Mouse (Mus musculus) kidney, adult 10 weeks (tissue): ENCODE measurements around the gene Dtx2. TPM values are rescaled to one million over a fixed set of nuclear protein-coding genes. Genes with fewer than 3 reads are reported as not detected.

Source experiments
- polyA plus RNA-seq: library from polyadenylated mRNA; stranded (reverse); fragments of 350-450 nt; fragmentation: Illumina TruSeq; extraction: RNeasy Lipid Tissue Mini Kit (QIAGEN cat#74804); gene quantifications from one replicate; pipeline ENCODE4 v1.2.3, GENCODE M21; 2014; ENCODE audit warnings: low read depth, low replicate concordance

Gene Dtx2
- polyA plus RNA-seq = 0.16 TPM

DNA sequence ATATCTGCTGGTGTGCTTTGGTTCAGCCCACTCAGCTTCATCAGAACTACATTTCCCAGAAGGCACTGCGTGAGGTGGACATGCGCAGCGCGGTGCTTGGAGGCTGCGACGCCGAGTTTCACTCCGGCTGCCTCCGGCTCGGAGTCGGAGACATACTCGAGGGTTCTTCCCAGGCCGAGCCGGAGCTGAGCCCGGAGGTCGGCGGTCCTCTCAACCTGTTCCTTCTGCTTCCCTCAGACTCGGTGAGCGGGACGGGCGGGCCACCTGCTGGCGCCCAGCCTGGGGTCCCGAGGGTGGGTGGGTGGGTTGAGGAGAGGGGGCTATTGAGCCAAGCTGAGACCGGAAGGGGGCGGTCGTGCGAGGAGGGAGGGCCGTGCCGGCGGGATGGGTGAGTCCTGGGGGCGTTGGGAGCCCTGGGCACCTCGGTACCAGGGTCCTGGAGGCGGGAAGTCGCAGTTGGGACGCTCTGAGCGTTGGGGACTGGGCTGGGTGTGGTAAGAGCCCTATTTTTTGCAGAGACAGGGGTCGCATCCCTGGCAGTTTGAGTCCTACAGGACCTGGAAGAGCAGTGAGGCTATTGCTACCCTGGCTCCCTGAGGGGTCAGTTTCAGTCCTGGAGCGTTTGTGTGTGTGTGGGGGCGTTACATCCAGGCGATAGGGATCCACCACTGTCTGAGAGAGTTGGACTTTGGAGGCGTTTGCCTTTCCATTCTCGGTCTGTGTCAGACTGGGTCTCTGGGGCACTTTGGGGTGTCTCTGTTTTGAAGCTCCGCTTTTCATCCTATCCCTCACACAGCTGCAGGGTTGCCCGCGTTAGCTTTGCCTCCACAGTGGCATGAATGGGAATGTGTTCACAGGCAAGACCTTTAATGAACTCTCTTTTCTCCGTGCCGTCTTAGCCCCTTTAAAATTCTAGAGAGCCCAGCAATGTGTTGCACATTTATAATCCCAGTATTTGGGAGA is at the start of gene Dtx2:
Gene Dtx2 (plus strand): TSS at position 76 of the 963 bp plus-strand sequence.

DNA sequence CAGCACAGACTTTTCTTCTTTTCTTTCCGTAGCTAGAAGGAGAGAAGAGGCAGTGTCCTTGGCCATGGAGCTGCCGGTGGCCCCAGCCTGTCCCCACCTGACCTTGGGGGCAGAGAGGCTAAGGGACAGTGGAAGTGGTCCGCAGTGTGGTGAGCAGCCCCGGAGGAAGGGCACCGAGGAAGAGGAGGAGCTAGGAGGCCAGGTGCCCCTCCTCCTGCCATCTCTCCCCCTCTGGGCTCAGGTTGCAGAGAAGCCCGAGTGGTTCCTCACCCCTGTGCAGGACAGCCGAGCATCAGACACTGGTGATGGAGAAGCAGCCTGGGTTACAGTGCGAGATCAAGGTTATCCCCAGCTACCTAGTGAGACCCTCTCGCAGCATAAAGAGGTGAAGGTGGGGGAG is 20.2 kb upstream of the Dtx2 start, which contains the start of gene Ssc4d:
Gene Ssc4d (minus strand): TSS at position 167 of the 400 bp plus-strand sequence.

GRCm38 (mm10) chr5:135979904-135980303 is 14.7 kb upstream of the Dtx2 start, which contains the start of gene Zp3:
Gene Zp3 (plus strand): TSS chr5:135980099.

GRCm38 (mm10) chr5:136038258-136039214 is 43.9 kb downstream of the Dtx2 start, which contains the start of gene Upk3b:
Gene Upk3b (plus strand): TSS chr5:136038496.

GRCm38 (mm10) chr5:136054301-136055077 is 59.9 kb downstream of the Dtx2 start, which contains the start of gene Upk3bl:
Gene Upk3bl (plus strand): TSS chr5:136054492.

Other genes starting within 250 kb of the Dtx2 start
- not detected for gene Styxl1, start 216.4 kb upstream of the Dtx2 start, polyA plus RNA-seq
- 72.0 TPM for gene Mdh2, start 216.3 kb upstream of the Dtx2 start, polyA plus RNA-seq
- not detected for gene Srrm3, start 187.9 kb upstream of the Dtx2 start, polyA plus RNA-seq
- gene Hspb1, start 106.9 kb upstream of the Dtx2 start, polyA plus RNA-seq = not detected
- gene Ywhag, start 60.2 kb upstream of the Dtx2 start, polyA plus RNA-seq = 44.8 TPM
- 0.40 TPM for gene Ssc4d, start 20.3 kb upstream of the Dtx2 start, polyA plus RNA-seq
- gene Zp3, start 14.7 kb upstream of the Dtx2 start, polyA plus RNA-seq = not detected
- 0.36 TPM for gene Upk3b, start 43.7 kb downstream of the Dtx2 start, polyA plus RNA-seq
- not detected for gene Upk3bl, start 59.7 kb downstream of the Dtx2 start, polyA plus RNA-seq
- 0.32 TPM for gene Rasa4, start 89.1 kb downstream of the Dtx2 start, polyA plus RNA-seq
- gene Polr2j, start 121.8 kb downstream of the Dtx2 start, polyA plus RNA-seq = 5.5 TPM
- 0.44 TPM for gene Lrwd1, start 141.3 kb downstream of the Dtx2 start, polyA plus RNA-seq
- 0.69 TPM for gene Alkbh4, start 141.3 kb downstream of the Dtx2 start, polyA plus RNA-seq
- gene Orai2, start 175.9 kb downstream of the Dtx2 start, polyA plus RNA-seq = 0.49 TPM
- gene Prkrip1, start 204.2 kb downstream of the Dtx2 start, polyA plus RNA-seq = 17.3 TPM